Mouse (Mus musculus): ENCODE results near the gene Ctbp1. TPM values are rescaled to one million over a fixed set of nuclear protein-coding genes. Genes with fewer than 3 reads are reported as not detected.

Ctbp1 gene
- polyA plus RNA-seq, 1 experiment: 98.6 TPM

DNA sequence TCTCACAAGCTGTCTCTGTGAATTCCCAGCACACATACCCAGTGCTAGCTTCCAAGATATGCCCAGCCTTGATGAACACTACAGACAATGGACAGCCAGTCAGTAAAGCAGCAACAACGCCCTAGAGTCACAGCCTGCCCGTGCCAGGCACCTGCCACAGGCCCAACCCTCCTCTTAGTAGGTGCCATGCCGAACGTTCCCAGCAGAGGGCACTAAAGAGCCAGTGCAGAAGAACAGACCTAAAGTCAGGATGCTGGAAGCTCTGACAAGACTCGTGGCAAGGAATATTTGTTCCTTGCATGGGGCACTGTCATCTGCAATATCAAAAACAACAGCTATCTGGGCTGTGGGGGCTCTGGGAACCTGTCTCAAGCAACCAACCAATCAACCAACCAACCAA, 4.2 kb downstream of the Ctbp1 start:
- TF ChIP-seq POLR2A (IDR thresholded peaks at IDR 0.05; ENCODE audit: borderline replicate concordance, control insufficient read depth, low read depth, low read length) (no peak), CTCF (IDR thresholded peaks at IDR 0.05; ENCODE audit: control insufficient read depth, insufficient read depth, low read length) (peak; percentile 98)
- no peak overlapping the region for H3K27ac ChIP-seq (ENCODE audit: control insufficient read depth, insufficient read depth, low read depth, low read length, poor library complexity)
- 3% methylated on average over 5 of the region's 5 CpGs for WGBS
- peaks cover 5% of the 10 kb centered on the region; the same call in 1 of the 2 replicates for H3K4me1 ChIP-seq (ENCODE audit: control insufficient read depth, insufficient read depth, low read length)
- H3K4me3 ChIP-seq (replicated peaks; ENCODE audit: control insufficient read depth, low read depth, low read length): no peak overlapping the region

GRCm38 (mm10) chr5:33254416-33254815, 20.4 kb downstream of the Ctbp1 start:
- TF ChIP-seq CTCF (IDR thresholded peaks at IDR 0.05; ENCODE audit: control insufficient read depth, insufficient read depth, low read length) (no peak), POLR2A (IDR thresholded peaks at IDR 0.05; ENCODE audit: borderline replicate concordance, control insufficient read depth, low read depth, low read length) (no peak)
- Histone ChIP-seq H3K4me3 (replicated peaks; ENCODE audit: control insufficient read depth, low read depth, low read length) (no peak overlapping the region), H3K4me1 (ENCODE audit: control insufficient read depth, insufficient read depth, low read length) (no peaks in the 10 kb centered on the region), H3K27ac (ENCODE audit: control insufficient read depth, insufficient read depth, low read depth, low read length, poor library complexity) (no peak overlapping the region)
- WGBS: 87% methylated on average over 5 of the region's 5 CpGs

- no peaks in the 10 kb centered on the region for H3K4me1 ChIP-seq (ENCODE audit: control insufficient read depth, insufficient read depth, low read length)
- no peak overlapping the region for H3K27ac ChIP-seq (ENCODE audit: control insufficient read depth, insufficient read depth, low read depth, low read length, poor library complexity)
- WGBS: 82% methylated on average over 12 of the region's 12 CpGs
- TF ChIP-seq POLR2A (IDR thresholded peaks at IDR 0.05; ENCODE audit: borderline replicate concordance, control insufficient read depth, low read depth, low read length) (no peak), CTCF (IDR thresholded peaks at IDR 0.05; ENCODE audit: control insufficient read depth, insufficient read depth, low read length) (no peak)
- no peak overlapping the region for H3K4me3 ChIP-seq (replicated peaks; ENCODE audit: control insufficient read depth, low read depth, low read length)
Measured at GRCm38 (mm10) chr5:33248186-33248585, 26.6 kb downstream of the Ctbp1 start.

DNA sequence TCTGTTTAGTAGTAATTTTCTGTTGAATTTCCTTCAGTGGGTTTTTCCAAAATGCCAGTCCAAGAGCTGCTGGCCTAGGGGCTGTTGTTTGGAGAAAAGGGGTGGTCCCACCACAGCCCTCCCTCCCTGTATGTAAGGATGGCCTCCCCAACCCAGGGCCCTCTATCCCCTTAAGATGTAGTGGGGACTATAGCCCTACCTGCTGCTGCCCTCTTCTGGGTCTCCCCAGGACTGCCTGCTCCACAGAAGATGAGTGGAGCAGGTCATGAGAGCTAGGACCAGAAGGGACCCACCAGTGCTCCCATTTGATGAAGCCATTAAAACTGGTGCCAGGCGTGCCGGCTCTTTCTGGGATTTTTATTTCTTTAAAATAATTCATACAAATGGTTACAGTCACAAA, 27.4 kb downstream of the Ctbp1 start:
- H3K4me1 ChIP-seq (ENCODE audit: control insufficient read depth, insufficient read depth, low read length): no peaks in the 10 kb centered on the region
- no peak overlapping the region for H3K27ac ChIP-seq (ENCODE audit: control insufficient read depth, insufficient read depth, low read depth, low read length, poor library complexity)
- H3K4me3 ChIP-seq (replicated peaks; ENCODE audit: control insufficient read depth, low read depth, low read length): no peak overlapping the region
- WGBS: 89% methylated on average over 2 of the region's 2 CpGs
- TF ChIP-seq POLR2A (IDR thresholded peaks at IDR 0.05; ENCODE audit: borderline replicate concordance, control insufficient read depth, low read depth, low read length) (no peak), CTCF (IDR thresholded peaks at IDR 0.05; ENCODE audit: control insufficient read depth, insufficient read depth, low read length) (no peak)

- Histone ChIP-seq H3K27ac (ENCODE audit: control insufficient read depth, insufficient read depth, low read depth, low read length, poor library complexity) (no peak overlapping the region), H3K4me3 (replicated peaks; ENCODE audit: control insufficient read depth, low read depth, low read length) (no peak overlapping the region), H3K4me1 (ENCODE audit: control insufficient read depth, insufficient read depth, low read length) (no peaks in the 10 kb centered on the region)
- 90% methylated on average over 3 of the region's 3 CpGs for WGBS
- TF ChIP-seq CTCF (IDR thresholded peaks at IDR 0.05; ENCODE audit: control insufficient read depth, insufficient read depth, low read length) (no peak), POLR2A (IDR thresholded peaks at IDR 0.05; ENCODE audit: borderline replicate concordance, control insufficient read depth, low read depth, low read length) (no peak)
Measured at GRCm38 (mm10) chr5:33245701-33246100, 29.1 kb downstream of the Ctbp1 start.

GRCm38 (mm10) chr5:33244377-33244920, 30.3 kb downstream of the Ctbp1 start:
- no peak overlapping the region for H3K4me3 ChIP-seq (replicated peaks; ENCODE audit: control insufficient read depth, low read depth, low read length)
- TF ChIP-seq POLR2A (IDR thresholded peaks at IDR 0.05; ENCODE audit: borderline replicate concordance, control insufficient read depth, low read depth, low read length) (no peak), CTCF (IDR thresholded peaks at IDR 0.05; ENCODE audit: control insufficient read depth, insufficient read depth, low read length) (no peak)
- no peaks in the 10 kb centered on the region for H3K4me1 ChIP-seq (ENCODE audit: control insufficient read depth, insufficient read depth, low read length)
- WGBS: 71% methylated on average over 5 of the region's 5 CpGs
- no peak overlapping the region for H3K27ac ChIP-seq (ENCODE audit: control insufficient read depth, insufficient read depth, low read depth, low read length, poor library complexity)

DNA sequence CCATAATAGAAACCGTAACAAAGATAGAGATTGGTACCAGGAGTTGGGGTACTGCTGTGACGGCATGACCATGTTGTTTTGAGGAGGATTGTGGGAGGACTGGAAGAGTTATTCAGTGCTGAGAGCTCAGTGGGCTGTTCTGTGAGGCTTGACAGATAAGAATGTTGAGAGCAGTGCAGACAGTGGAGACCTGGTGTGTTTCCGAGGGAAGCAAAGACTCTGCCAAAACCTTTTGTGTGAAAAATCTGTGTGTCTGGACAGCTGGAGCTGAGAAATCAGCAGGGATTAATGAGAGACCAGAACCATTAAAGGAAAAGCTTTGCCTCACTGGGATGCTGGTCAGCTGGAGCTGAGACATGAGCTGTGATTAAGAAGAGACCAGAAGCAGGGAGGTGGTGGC, 34.9 kb downstream of the Ctbp1 start:
- no peak overlapping the region for H3K27ac ChIP-seq (ENCODE audit: control insufficient read depth, insufficient read depth, low read depth, low read length, poor library complexity)
- TF ChIP-seq CTCF (IDR thresholded peaks at IDR 0.05; ENCODE audit: control insufficient read depth, insufficient read depth, low read length) (no peak), POLR2A (IDR thresholded peaks at IDR 0.05; ENCODE audit: borderline replicate concordance, control insufficient read depth, low read depth, low read length) (no peak)
- WGBS: 74% methylated on average over 3 of the region's 3 CpGs

DNA sequence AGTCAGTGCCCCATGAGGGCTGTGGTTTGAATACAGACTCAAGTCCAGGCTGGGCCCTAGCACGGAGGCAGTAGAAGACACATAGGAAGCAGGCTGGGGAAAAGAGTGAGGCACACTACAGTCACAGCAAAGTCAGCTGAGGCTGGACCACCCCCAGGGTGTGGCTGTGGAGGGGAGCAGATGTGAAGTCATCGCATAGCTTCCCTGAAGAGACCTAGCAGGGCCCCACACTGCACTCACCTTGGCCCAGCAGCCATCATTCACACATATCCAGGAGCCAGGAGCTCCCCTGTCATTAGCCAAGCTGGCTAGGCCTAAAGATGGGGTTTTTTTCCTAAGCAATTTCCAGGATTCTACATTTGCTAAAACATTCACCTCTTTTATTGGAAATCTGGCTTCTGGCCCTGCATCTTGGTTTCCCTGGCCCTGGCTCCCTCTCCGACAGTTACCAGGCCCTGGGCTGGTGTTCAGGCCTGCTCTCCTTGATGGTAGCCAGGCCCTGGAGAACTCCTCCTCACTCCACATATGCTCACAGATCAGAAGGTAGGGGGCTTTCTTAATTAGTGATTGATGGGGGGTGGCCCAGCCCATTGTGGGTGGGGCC, 35.6 kb downstream of the Ctbp1 start:
- Histone ChIP-seq H3K4me3 (replicated peaks; ENCODE audit: control insufficient read depth, low read depth, low read length) (no peak overlapping the region), H3K27ac (ENCODE audit: control insufficient read depth, insufficient read depth, low read depth, low read length, poor library complexity) (no peak overlapping the region), H3K4me1 (ENCODE audit: control insufficient read depth, insufficient read depth, low read length) (no peaks in the 10 kb centered on the region)
- WGBS: 81% methylated on average over 3 of the region's 3 CpGs
- TF ChIP-seq POLR2A (IDR thresholded peaks at IDR 0.05; ENCODE audit: borderline replicate concordance, control insufficient read depth, low read depth, low read length) (no peak), CTCF (IDR thresholded peaks at IDR 0.05; ENCODE audit: control insufficient read depth, insufficient read depth, low read length) (no peak)

More for the DNA sequence above, 34.9 kb downstream of the Ctbp1 start:
- Histone ChIP-seq H3K4me1 (ENCODE audit: control insufficient read depth, insufficient read depth, low read length) (no peaks in the 10 kb centered on the region), H3K4me3 (replicated peaks; ENCODE audit: control insufficient read depth, low read depth, low read length) (no peak overlapping the region)

Measured in bone marrow, adult 2 months (tissue).